Mouse (Mus musculus) forelimb bud, embryonic 11.5 days (tissue): Measurements from ENCODE around the gene G6pc.
"Not testable (repeated sequence)": the region's sequence is repeated elsewhere in the genome, so short reads cannot be mapped to it uniquely, and the experiment has no call there.

ENCODE experiments used
- DNase-seq: peaks from one replicate; pipeline ENCODE4 v3.0.0-alpha.2; 2012; ENCODE audit warnings: low read depth, low spot score

G6pc gene

DNA sequence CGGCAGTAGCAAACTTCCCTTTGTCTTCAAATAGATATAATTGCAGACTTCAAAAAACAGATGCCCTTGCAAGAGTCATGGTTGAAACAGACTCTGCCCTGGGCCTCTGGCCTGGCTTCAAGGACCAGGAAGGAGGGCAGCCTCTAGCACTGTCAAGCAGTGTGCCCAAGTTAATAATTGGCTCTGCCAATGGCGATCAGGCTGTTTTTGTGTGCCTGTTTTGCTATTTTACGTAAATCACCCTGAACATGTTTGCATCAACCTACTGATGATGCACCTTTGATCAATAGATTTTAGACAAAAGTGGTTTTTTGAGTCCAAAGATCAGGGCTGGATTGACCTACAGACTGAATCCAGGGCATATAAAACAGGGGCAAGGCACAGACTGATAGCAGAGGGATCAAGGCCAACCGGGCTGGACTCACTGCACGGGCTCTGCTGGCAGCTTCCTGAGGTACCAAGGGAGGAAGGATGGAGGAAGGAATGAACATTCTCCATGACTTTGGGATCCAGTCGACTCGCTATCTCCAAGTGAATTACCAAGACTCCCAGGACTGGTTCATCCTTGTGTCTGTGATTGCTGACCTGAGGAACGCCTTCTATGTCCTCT is at the start of gene G6pc:
TSS of gene G6pc (plus strand) at position 236 of the 610 bp plus-strand sequence.
- DNase-seq = no peak

- peak; percentile 62 for DNase-seq
Observed at GRCm38 (mm10) chr11:101323609-101324008, 43.8 kb upstream of the G6pc start.

DNA sequence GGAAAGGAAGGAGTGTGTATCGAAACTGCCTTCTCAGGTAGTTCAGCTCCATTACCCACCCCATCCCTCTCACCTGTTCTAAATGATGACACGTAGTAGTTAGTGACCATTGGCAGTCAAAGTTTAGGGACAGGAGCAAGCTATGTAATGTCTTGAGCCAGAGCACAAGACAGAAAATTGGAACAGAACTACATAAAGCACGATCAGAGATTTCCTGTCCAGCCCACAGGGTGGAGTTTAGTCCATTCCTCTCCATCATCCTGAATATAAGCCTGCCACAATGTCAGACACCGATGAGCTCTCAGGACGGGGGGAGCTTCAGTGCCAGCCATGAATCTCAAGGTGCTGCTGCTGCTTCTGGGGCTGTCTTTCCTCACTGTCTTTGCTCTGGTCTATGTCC is 42.6 kb upstream of the G6pc start, which contains the start of gene Aoc2:
TSS of gene Aoc2 (plus strand) at position 301 of the 400 bp plus-strand sequence.
- DNase-seq = no peak

DNA sequence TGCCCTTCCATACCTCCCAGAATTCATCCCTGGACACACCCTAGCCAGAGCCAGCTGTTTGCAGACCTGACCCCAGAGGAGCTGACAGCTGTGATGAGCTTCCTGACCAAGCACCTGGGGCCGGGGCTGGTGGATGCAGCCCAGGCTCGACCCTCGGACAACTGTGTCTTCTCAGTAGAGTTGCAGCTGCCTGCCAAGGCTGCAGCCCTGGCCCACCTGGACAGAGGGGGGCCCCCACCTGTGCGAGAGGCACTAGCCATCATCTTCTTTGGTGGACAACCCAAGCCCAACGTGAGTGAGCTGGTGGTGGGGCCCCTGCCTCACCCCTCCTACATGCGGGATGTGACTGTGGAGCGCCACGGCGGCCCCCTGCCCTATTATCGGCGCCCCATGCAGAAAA is 42.2 kb upstream of the G6pc start:
- DNase-seq = not testable (repeated sequence)

GRCm38 (mm10) chr11:101326147-101326546 is 41.2 kb upstream of the G6pc start:
- no peak for DNase-seq

- DNase-seq = no peak
Observed at GRCm38 (mm10) chr11:101327311-101327710, 40.0 kb upstream of the G6pc start.

GRCm38 (mm10) chr11:101328941-101329635 is 38.3 kb upstream of the G6pc start:
- DNase-seq = no peak

- no peak for DNase-seq
Observed at GRCm38 (mm10) chr11:101330371-101330924, 36.9 kb upstream of the G6pc start, which contains the start of gene Aoc3. TSS of gene Aoc3 (plus strand) at chr11:101330605.

DNA sequence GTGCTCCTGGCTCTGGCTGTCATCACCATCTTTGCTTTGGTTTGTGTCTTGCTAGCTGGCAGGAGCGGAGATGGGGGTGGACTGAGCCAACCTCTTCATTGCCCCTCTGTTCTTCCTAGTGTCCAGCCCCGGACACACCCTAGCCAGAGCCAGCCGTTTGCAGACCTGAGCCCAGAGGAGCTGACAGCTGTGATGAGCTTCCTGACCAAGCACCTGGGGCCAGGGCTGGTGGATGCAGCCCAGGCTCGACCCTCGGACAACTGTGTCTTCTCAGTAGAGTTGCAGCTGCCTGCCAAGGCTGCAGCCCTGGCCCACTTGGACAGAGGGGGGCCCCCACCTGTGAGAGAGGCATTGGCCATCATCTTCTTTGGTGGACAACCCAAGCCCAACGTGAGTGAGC is 36.4 kb upstream of the G6pc start:
- not testable (repeated sequence) for DNase-seq

GRCm38 (mm10) chr11:101332537-101332936 is 34.8 kb upstream of the G6pc start:
- no peak for DNase-seq

DNA sequence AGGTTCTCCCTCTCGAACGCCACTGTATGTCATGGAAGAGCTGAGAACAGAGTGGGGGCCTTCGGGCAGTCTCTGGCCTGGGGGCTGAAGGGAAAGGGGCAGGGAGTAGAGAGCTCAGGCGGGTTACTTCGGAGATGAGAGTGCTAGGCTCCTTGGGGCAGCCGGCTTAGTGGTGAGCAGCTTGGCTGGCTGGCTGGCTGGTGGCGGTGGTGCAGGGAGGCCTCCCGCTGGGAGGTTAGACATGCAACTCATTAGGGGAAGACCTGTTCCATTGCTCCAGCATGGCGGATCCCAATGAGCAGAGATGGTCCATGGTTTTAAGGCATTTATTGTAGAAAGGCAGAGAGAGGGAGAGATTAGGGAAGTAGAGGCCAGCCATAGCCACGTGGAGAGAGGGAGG is 33.3 kb upstream of the G6pc start:
- no peak for DNase-seq

DNA sequence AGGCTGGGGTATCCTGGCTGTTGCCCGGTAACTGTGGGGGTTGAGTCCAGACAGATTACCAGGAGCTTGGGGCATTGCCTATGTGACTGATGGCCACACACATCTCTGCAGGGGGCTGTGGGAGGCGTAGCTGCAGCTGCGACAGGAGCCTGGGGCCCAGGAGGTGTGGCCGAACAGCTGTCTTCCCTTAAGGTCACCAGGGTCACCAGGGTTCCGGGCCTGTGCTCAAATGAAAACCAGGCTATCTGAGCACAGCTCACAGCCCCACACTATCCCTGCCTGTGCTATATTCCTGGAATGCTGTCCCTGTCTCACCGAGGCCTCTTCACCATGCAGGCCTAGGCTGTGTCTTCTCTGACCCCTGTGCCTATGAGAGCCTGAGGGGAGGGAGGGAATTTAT is 32.8 kb upstream of the G6pc start:
- DNase-seq = peak; percentile 54

DNA sequence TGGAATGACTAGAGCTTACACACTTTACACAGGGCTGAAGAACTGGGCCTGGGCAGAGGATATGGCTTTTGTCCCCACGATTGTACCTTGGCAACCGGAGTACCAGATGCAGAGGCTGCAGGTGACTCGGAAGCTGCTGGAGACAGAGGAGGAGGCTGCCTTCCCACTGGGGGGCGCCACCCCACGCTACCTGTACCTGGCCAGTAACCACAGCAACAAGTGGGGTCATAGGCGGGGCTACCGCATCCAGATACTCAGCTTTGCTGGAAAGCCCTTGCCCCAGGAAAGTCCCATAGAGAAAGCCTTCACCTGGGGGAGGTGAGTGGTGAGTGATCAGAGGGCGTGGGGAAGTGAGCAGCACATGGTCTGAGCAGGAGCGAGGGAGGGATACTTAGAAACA is 31.7 kb upstream of the G6pc start:
- DNase-seq = no peak

GRCm38 (mm10) chr11:101338123-101338760 is 29.1 kb upstream of the G6pc start:
- peak; percentile 69 for DNase-seq

DNA sequence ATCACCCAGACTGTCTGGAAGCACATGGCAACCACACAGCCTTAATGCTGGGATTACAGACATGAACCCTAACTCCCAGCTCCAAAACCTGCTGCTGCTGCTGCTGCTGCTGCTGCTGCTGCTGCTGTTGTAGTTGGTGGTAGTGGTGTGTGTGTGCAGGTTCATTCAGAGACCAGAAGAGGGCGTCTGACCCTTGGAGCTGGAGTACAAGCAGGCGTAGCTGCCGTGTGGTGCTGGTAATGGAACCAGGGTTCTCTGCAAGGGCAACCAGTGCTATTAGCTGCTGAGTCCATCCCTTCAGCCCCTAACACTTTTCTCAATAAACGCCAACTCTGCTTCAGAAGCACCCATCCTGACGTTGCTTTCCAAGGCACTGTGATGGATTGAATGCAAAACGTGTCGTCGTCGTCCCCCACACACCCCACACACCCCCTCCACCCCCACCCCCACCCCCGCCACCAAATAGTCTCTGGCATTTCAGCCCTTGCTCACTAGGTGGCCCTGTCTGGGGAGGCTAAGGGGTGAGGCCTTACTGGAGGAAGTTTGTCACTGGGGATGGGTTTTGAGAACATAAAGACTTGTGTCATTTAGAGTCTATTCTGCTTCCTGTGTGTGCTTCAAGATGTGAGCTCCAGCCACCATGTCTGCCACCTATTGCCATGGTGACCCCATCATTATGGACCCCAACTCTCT is 20.1 kb upstream of the G6pc start:
- no peak for DNase-seq

DNA sequence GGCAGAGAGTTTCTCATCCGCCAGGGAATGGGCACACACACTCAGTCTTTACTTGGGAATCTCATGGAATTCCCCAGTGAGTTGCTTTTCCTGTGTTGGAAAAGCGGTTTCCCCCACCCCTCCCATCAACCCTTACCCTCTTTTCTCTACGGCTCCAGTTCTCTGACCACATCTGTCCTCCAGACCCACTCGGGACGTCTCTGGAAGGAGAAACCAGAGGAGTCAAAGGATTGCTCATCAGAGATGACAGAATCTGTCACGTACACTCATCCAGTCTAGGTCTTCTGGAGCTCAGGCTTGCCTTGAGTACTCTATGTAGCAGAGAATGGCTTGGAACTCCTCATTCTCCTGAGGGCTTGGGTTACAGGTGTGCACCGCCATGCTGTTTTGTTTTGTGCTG is 18.6 kb upstream of the G6pc start:
- DNase-seq = no peak

DNA sequence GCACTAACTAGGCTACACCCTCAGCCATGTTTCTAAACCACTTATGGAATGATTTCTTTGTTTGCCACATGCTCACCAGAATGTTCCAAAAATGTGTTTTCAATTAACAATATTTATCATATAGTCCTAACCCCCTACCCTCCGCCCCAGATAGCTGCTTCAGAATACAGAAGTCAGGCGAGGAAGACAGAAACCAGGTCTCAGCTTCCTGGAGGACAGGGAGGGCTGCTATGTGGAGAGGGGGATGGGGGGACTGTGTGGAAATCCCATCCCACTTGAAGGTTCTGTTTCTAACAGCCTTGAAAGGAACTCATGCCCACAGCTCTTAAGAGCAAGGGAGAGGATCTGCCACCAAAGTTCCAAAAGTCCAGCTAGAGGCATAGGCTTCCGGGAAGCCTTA is 18.1 kb upstream of the G6pc start:
- DNase-seq = peak; percentile 14

DNA sequence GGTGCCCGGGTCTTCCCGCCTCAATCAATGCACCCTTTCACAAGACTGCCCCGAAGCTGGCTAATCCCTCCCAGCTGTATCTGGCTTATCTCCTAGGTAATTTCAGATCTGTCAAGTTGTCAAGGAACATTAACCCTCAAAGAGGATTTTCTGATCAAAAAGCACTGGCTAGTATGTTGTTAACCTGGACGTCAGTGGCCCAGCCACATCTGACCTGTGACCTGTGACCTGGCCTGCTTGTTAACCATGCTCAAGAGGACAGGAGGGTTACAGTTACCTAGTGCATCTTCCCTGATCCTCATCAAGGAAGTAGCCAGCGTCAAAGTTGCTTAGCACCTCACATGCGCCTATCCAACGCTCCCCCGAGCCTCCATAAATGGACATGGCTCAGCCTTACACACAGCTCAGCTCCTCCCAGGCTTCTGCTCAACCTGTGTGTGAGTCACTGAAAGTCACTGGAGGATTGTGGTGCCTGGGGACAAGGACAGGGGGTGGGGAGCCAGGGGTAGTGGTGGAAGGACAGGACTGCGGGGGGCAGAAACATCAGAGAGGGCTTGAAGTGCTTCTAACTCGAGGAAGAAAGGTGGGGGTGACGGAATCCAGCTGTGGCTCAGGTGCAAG is 16.2 kb upstream of the G6pc start:
- DNase-seq = no peak

DNA sequence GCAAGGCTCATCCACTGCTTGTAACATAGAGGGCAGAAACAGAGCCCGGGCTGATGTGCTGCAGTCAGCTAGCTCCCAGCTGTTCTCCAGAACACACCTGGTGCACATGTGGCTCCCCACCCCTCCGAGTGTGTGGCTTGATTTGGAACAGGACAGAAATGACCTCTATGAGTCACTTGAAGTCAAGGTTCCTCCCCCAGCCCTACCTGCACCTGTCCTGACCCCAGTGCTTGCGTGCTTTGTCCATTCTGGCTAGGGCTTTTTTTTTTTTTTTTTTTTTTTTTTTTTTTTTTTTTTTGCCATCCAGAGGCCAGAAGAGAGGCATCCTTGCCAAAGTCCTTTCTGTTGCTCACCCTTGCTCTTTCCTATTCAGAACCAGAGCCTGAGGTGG is 15.6 kb upstream of the G6pc start:
- peak; percentile 19 for DNase-seq

DNA sequence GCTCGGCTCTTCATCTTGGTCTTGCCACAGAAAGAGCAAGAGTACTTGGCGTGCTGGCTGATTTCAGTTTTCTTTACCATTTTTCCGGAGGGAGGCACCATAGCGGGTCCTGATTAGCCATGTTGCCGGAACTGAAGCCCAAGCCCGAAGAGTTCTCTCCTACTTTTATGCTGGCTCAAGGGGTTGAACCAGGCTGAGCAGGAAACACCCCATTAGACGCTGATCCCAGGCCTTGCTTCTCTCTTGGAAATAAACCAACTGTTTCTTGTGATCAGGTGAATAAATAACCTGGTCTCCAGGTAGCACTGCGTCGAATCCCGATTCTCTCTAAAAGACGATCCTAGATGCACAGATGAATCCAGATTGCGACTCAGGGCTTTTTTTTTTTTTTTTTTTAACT is 13.9 kb upstream of the G6pc start:
- DNase-seq = no peak

DNA sequence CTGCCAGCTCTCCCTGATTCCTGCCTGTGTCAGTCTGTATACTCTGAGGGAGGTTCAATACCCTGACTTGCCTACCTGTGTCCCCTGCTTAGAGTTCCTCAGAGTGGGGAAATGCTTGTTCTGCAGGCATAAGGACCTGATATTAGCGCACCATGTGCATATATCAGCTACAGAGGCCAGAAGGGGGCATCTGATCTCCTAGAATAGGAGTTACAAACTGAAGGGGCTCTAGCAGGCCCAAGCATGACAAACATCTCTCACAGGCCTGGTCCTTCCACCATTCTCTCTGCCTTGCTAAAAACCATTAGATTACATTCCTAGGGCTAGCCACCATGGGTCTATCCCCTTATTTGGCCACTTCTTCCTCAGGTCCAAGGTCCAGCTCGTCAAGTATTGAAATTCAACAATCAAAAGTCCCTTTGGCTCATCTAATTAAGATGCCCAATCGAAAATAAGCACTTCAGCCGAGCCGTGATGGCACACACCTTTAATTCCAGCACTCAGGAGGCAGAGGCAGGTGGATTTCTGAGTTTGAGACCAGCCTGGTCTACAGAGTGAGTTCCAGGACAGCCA is 12.8 kb upstream of the G6pc start:
- DNase-seq = no peak
